Mouse (Mus musculus): ENCODE data around the gene Larp1.
A peak's percentile ranks its signal among the peaks of the same experiment; 100 is the strongest.

Larp1 gene

GRCm38 (mm10) chr11:58003126-58003525 lies 5.7 kb upstream of the Larp1 start:
- DNase-seq (ENCODE audit: low spot score in 2 of 2): no peak

GRCm38 (mm10) chr11:58003734-58004133 lies 5.1 kb upstream of the Larp1 start:
- no peak for DNase-seq (ENCODE audit: low spot score in 2 of 2)

GRCm38 (mm10) chr11:58005110-58005509 lies 3.8 kb upstream of the Larp1 start:
- peak in 1 of 2 experiments; percentile 27 for DNase-seq (ENCODE audit: low spot score in 2 of 2)

- DNase-seq (ENCODE audit: low spot score in 2 of 2): no peak
These were observed 851 bp upstream of the Larp1 start for GRCm38 (mm10) chr11:58008013-58008412.

GRCm38 (mm10) chr11:58008437-58009050 lies 320 bp upstream of the Larp1 start:
- DNase-seq (ENCODE audit: low spot score in 2 of 2): peak; percentile 79 to 82

GRCm38 (mm10) chr11:58009516-58010141 lies 765 bp downstream of the Larp1 start:
- peak; percentile 50 to 62 for DNase-seq (ENCODE audit: low spot score in 2 of 2)

GRCm38 (mm10) chr11:58010226-58010781 lies 1.4 kb downstream of the Larp1 start:
- DNase-seq (ENCODE audit: low spot score in 2 of 2): no peak

- DNase-seq (ENCODE audit: low spot score in 2 of 2): no peak
These were observed 2.1 kb downstream of the Larp1 start for GRCm38 (mm10) chr11:58010930-58011329.

- DNase-seq (ENCODE audit: low spot score in 2 of 2): no peak
These were observed 2.9 kb downstream of the Larp1 start for GRCm38 (mm10) chr11:58011813-58012212.

GRCm38 (mm10) chr11:58012674-58013073 lies 3.8 kb downstream of the Larp1 start:
- DNase-seq (ENCODE audit: low spot score in 2 of 2): no peak

- DNase-seq (ENCODE audit: low spot score in 2 of 2): no peak
These were observed 4.2 kb downstream of the Larp1 start for GRCm38 (mm10) chr11:58013100-58013499.

- DNase-seq (ENCODE audit: low spot score in 2 of 2): no peak
These were observed 5.7 kb downstream of the Larp1 start for GRCm38 (mm10) chr11:58014604-58015003.

GRCm38 (mm10) chr11:58015339-58015738 lies 6.5 kb downstream of the Larp1 start:
- DNase-seq (ENCODE audit: low spot score in 2 of 2): no peak

GRCm38 (mm10) chr11:58016371-58016770 lies 7.5 kb downstream of the Larp1 start:
- no peak for DNase-seq (ENCODE audit: low spot score in 2 of 2)

GRCm38 (mm10) chr11:58017422-58017821 lies 8.6 kb downstream of the Larp1 start:
- DNase-seq (ENCODE audit: low spot score in 2 of 2): no peak

GRCm38 (mm10) chr11:58018287-58018686 lies 9.4 kb downstream of the Larp1 start:
- no peak for DNase-seq (ENCODE audit: low spot score in 2 of 2)

- DNase-seq (ENCODE audit: low spot score in 2 of 2): no peak
These were observed 9.8 kb downstream of the Larp1 start for GRCm38 (mm10) chr11:58018701-58019100.

GRCm38 (mm10) chr11:58021095-58021494 lies 12.2 kb downstream of the Larp1 start:
- no peak for DNase-seq (ENCODE audit: low spot score in 2 of 2)

GRCm38 (mm10) chr11:58021618-58022017 lies 12.8 kb downstream of the Larp1 start:
- no peak for DNase-seq (ENCODE audit: low spot score in 2 of 2)

GRCm38 (mm10) chr11:58024271-58024670 lies 15.4 kb downstream of the Larp1 start:
- no peak for DNase-seq (ENCODE audit: low spot score in 2 of 2)

- no peak for DNase-seq (ENCODE audit: low spot score in 2 of 2)
These were observed 15.8 kb downstream of the Larp1 start for GRCm38 (mm10) chr11:58024671-58025070.

GRCm38 (mm10) chr11:58025881-58026280 lies 17.0 kb downstream of the Larp1 start:
- DNase-seq (ENCODE audit: low spot score in 2 of 2): no peak

GRCm38 (mm10) chr11:58026337-58026736 lies 17.5 kb downstream of the Larp1 start:
- no peak for DNase-seq (ENCODE audit: low spot score in 2 of 2)

Measured in frontal cortex, postnatal 10 days (tissue).